Mouse (Mus musculus) liver, embryonic 12.5 days (tissue): ENCODE measurements around the gene Gnat1. TPM values are rescaled to one million over a fixed set of nuclear protein-coding genes. Genes with fewer than 3 reads are reported as not detected.

Experiments used
- ATAC-seq: fragments of 200-750 bp; cut with Nextera tagmentation; 2 replicates; pipeline ENCODE4 v1.8.0; 2017; ENCODE audit warnings: moderate number of reproducible peaks, mild to moderate bottlenecking, moderate library complexity
- H3K27ac ChIP-seq: fragments of 300-500 bp; sonication (generic); 2 replicates; pipeline ENCODE4 v1.5.1; 2016; ENCODE audit warnings: mild to moderate bottlenecking
- H3K27me3 ChIP-seq: fragments of 300-500 bp; sonication (generic); replicated peaks from 2 replicates; pipeline ENCODE4 v1.6.1; 2016; ENCODE audit warnings: mild to moderate bottlenecking, moderate library complexity
- H3K36me3 ChIP-seq: fragments of 300-500 bp; sonication (generic); 2 replicates; pipeline ENCODE4 v1.6.1; 2016; ENCODE audit warnings: mild to moderate bottlenecking, moderate library complexity
- H3K4me1 ChIP-seq: fragments of 300-500 bp; sonication (generic); 2 replicates; pipeline ENCODE4 v1.6.1; 2016
- H3K4me2 ChIP-seq: fragments of 300-500 bp; sonication (generic); 2 replicates; pipeline ENCODE4 v1.6.1; 2016; ENCODE audit warnings: mild to moderate bottlenecking, moderate library complexity
- H3K4me3 ChIP-seq: fragments of 300-500 bp; sonication (generic); 2 replicates; pipeline ENCODE4 v1.5.1; 2016; ENCODE audit warnings: mild to moderate bottlenecking, moderate library complexity
- H3K9ac ChIP-seq: fragments of 300-500 bp; sonication (generic); 2 replicates; pipeline ENCODE4 v1.6.1; 2016; ENCODE audit warnings: mild to moderate bottlenecking, moderate library complexity
- H3K9me3 ChIP-seq: fragments of 300-500 bp; sonication (generic); replicated peaks from 2 replicates; pipeline ENCODE4 v1.6.1; 2016; ENCODE audit warnings: mild to moderate bottlenecking, moderate library complexity
- WGBS: fragments of 180-500 bp; shearing (Covaris S2); methylation state at CpG from one replicate; pipeline ENCODE4 v1.1.7; 2016; ENCODE audit not compliant: insufficient replicate concordance; 5-methylcytosine and 5-hydroxymethylcytosine counted together
- polyA plus RNA-seq: library from polyadenylated mRNA; unstranded; fragments of >200 nt; fragmentation: Nextera tagmentation; extraction: Ambion mirVana; gene quantifications from 2 replicates; pipeline ENCODE4 v1.2.1, GENCODE M21; 2016

Gnat1 gene
- polyA plus RNA-seq, 1 experiment from 2014 or later: 2.4 TPM

DNA sequence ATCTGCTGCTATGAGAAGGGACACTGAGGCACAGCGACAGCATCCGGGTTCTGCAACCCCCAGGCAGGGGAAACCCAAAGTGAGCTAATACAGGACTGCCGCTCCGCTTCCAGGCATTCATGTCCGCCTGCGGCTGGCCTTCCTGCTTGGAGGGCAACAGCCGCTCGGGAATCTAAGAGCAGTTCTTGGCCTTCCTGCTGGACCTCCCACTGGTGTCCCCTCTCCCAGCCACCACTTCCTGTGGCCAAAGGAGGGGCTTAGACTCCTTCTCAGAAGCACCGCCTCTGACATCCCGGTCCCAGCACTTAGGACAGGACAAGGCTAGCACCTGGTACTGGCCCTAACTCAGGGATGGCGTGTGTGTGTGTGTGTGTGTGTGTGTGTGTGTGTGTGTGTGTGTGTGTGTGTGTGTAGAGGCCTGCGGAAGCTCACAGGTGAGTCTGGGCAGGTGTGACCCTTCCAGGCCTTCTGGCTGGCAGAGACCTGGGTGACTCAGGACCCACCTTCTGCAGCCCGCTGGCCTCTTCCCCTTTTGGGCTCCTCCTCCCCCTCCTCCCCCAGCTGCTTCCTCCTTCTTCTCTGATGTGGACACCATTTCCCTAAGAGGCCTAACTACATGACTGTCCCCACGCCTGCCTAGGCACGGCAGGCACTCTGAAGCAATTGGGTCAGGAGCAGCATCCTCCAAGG is 50.6 kb downstream of the Gnat1 start:
- Histone ChIP-seq H3K9me3 (no peaks in the 10 kb centered on the region), H3K4me1 (peaks cover 99% of the 10 kb centered on the region), H3K9ac (peak overlapping the region; percentile 18), H3K4me2 (peak overlapping the region; percentile 47), H3K27me3 (no peaks in the 10 kb centered on the region), H3K4me3 (peak overlapping the region; percentile 8; the same call in 1 of the 2 replicates), H3K36me3 (peaks cover 62% of the 10 kb centered on the region), H3K27ac (peak overlapping the region; percentile 91)
- WGBS: 49% methylated on average over 15 of the region's 15 CpGs
- ATAC-seq: no peak

DNA sequence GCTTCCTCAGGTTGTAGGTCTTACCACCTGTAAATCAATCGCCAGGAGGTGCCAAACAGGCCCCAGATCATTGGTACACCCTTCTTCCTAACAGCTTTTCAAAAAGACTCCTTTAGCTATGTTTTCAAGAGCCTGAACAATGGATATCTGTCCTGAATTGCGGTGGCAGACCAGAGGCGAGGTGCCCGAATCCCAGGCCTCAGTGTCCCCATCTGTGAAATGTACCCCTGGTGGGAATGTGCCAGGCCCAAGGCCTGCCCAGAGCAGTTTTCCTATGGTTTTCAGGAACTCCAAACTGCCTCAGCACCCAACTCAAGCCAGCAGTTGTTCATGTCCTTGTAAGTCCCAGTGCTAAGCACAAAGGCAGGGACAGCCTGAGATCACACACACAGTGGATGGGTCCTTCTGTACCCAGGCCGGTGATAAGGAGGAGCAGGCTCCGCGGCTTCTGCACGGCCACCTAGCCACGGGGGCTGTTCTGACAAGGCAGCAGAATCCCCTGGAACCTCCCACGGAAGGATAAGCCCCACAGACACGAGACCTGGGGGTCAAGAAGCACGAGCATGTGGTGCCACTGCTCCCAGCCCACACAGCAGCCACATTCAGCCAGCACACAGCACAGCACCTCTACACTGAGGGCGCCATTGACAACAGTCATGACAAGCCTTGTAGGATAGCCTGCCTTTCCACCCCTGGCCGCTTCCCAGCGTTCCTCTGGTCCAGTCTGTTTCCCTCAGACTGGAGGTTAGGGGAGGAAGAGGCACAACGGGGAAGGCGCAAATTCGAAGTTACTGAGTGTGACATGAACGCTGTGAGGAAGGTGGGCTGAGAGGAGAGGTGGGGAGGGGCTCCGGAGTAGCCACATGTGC is 51.9 kb downstream of the Gnat1 start:
- no peaks in the 10 kb centered on the region for H3K9me3 ChIP-seq
- H3K4me3 ChIP-seq: no peak overlapping the region
- H3K36me3 ChIP-seq: peaks cover 75% of the 10 kb centered on the region
- H3K27me3 ChIP-seq: no peaks in the 10 kb centered on the region
- peak overlapping the region; percentile 47 for H3K4me2 ChIP-seq
- H3K9ac ChIP-seq: peak overlapping the region; percentile 45
- peaks cover 89% of the 10 kb centered on the region for H3K4me1 ChIP-seq
- peak overlapping the region; percentile 91 for H3K27ac ChIP-seq
- ATAC-seq: no peak
- 40% methylated on average over 20 of the region's 20 CpGs for WGBS

DNA sequence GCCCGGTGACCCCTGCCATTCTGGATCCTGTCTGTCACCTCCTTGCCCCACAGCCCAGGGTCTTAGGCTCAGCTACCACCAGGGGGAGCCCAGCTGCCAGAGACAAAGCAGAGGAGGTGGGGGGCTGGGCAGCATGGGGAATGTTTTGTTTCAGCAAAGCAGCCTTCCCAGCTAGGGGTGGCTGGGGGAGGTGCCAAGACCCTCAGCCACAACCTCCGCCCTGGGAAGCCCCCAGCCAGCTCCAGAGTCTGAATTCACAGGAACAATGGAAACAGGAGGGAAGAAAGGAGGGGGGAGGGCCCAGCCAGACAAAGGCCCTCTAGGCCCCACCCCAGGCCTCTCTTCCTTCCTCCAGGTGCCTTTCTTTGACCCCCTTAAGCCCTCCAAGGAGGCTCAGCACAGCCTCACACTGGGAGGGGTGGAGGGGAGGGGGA is 52.7 kb downstream of the Gnat1 start:
- no peak overlapping the region for H3K4me3 ChIP-seq
- H3K4me1 ChIP-seq: peaks cover 81% of the 10 kb centered on the region
- peak overlapping the region; percentile 45 for H3K9ac ChIP-seq
- ATAC-seq: peak; percentile 44; the same call in 1 of the 2 replicates
- H3K27ac ChIP-seq: peak overlapping the region; percentile 91
- peak overlapping the region; percentile 47 for H3K4me2 ChIP-seq
- WGBS: 4% methylated on average over 2 of the region's 2 CpGs
- peaks cover 78% of the 10 kb centered on the region for H3K36me3 ChIP-seq
- H3K27me3 ChIP-seq: no peaks in the 10 kb centered on the region
- no peaks in the 10 kb centered on the region for H3K9me3 ChIP-seq

GRCm38 (mm10) chr9:107626158-107626843 is 53.2 kb downstream of the Gnat1 start:
- no peaks in the 10 kb centered on the region for H3K27me3 ChIP-seq
- no peaks in the 10 kb centered on the region for H3K9me3 ChIP-seq
- peak; percentile 33; the same call in 1 of the 2 replicates for ATAC-seq
- peak overlapping the region; percentile 47 for H3K4me2 ChIP-seq
- H3K27ac ChIP-seq: peak overlapping the region; percentile 91
- H3K36me3 ChIP-seq: peaks cover 73% of the 10 kb centered on the region
- H3K4me3 ChIP-seq: no peak overlapping the region
- 42% methylated on average over 15 of the region's 15 CpGs for WGBS
- H3K4me1 ChIP-seq: peaks cover 75% of the 10 kb centered on the region
- peak overlapping the region; percentile 45 for H3K9ac ChIP-seq

DNA sequence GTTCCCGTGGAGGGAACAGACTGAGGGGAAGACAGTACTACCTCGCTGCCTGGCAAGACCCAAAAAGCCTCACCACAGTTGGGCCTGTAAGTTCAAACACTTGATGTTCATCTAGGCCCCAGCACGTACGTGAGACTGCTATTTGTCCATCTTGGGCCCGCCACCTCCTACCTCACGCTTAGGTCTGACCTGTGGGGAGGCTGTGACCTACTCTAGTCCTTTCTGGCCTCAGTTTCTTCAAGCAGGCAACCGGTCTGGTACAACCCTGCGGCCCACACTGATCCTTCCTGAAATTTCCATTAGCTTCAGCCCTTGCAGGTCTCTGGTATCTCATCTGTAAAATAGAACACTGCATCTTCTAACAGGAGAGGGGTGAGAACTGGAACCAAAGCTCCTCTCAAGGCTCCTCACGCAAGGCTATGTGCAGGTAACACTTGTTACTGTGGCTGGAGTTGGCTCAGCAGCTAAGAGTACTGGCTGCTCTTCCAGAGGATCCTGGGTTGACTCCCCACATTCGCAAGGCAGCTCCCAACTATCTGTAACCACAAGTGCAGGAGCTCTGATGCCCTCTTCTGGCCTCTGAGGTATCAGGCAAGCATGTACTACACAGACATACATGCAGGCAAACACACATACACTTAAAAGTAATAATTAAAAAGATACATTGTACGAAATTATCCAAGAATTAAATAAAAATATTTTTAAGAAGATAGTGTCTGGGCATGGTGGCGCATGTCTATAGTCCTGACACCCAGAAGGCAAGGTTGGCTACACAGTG is 54.0 kb downstream of the Gnat1 start:
- Histone ChIP-seq H3K27ac (peak overlapping the region; percentile 34; the same call in 1 of the 2 replicates), H3K4me3 (no peak overlapping the region), H3K9me3 (no peaks in the 10 kb centered on the region), H3K27me3 (no peaks in the 10 kb centered on the region), H3K4me2 (peak overlapping the region; percentile 47; the same call in 1 of the 2 replicates), H3K4me1 (peaks cover 70% of the 10 kb centered on the region), H3K36me3 (peaks cover 67% of the 10 kb centered on the region), H3K9ac (no peak overlapping the region)
- no peak for ATAC-seq
- WGBS: 82% methylated on average over 12 of the region's 12 CpGs

GRCm38 (mm10) chr9:107624951-107625350 is 54.6 kb downstream of the Gnat1 start:
- H3K4me1 ChIP-seq: peaks cover 70% of the 10 kb centered on the region
- peaks cover 71% of the 10 kb centered on the region for H3K36me3 ChIP-seq
- no peaks in the 10 kb centered on the region for H3K9me3 ChIP-seq
- WGBS: 68% methylated on average over 3 of the region's 3 CpGs
- no peak overlapping the region for H3K9ac ChIP-seq
- H3K4me3 ChIP-seq: no peak overlapping the region
- peak overlapping the region; percentile 17; the same call in 1 of the 2 replicates for H3K4me2 ChIP-seq
- 0 out of 2 replicates have a peak overlapping the region, but pooled peaks have one; percentile 34 for H3K27ac ChIP-seq
- no peak for ATAC-seq
- H3K27me3 ChIP-seq: no peaks in the 10 kb centered on the region

DNA sequence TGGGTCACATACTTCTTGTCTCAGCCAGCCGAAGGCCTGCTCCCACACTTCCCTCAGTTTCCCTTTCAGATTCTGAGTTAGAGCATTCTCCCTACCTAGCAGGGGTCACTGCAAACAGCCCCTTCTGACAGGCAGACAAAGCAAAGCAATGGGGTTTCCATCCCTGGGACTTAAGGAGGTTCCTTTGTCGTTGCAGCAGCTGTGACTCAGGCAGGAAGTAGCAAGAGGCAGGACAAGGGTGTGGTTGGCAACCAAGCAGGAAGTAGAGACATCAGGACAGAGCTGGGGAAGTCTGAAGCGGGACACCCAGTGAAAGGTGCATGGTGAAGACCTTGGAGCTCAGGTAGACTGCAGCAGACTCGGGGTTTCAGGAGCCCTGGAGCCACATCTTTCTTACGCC is 55.0 kb downstream of the Gnat1 start:
- H3K4me3 ChIP-seq: no peak overlapping the region
- H3K4me2 ChIP-seq: peak overlapping the region; percentile 17; the same call in 1 of the 2 replicates
- H3K27ac ChIP-seq: peak overlapping the region; percentile 34; the same call in 1 of the 2 replicates
- ATAC-seq: no peak
- H3K9ac ChIP-seq: no peak overlapping the region
- H3K27me3 ChIP-seq: no peaks in the 10 kb centered on the region
- no peaks in the 10 kb centered on the region for H3K9me3 ChIP-seq
- H3K4me1 ChIP-seq: peaks cover 70% of the 10 kb centered on the region
- peaks cover 75% of the 10 kb centered on the region for H3K36me3 ChIP-seq
- 39% methylated on average over 5 of the region's 5 CpGs for WGBS

Other genes starting within 250 kb of the Gnat1 start
- 25.9 and 26.4 TPM in 2 replicates for gene Tmem115, start 145.8 kb downstream of the Gnat1 start, polyA plus RNA-seq
- 18.5 and 19.5 TPM in 2 replicates for gene Cyb561d2, start 137.5 kb downstream of the Gnat1 start, polyA plus RNA-seq
- 15.3 and 16.0 TPM in 2 replicates for gene Nprl2, start 137.5 kb downstream of the Gnat1 start, polyA plus RNA-seq
- gene Zmynd10, start 132.4 kb downstream of the Gnat1 start, polyA plus RNA-seq: not detected in 2 replicates
- 22.2 and 24.8 TPM in 2 replicates for gene Rassf1, start 128.2 kb downstream of the Gnat1 start, polyA plus RNA-seq
- gene Tusc2, start 116.5 kb downstream of the Gnat1 start, polyA plus RNA-seq: 48.6 and 52.7 TPM in 2 replicates
- 53.9 and 57.6 TPM in 2 replicates for gene Hyal2, start 111.8 kb downstream of the Gnat1 start, polyA plus RNA-seq
- gene Hyal1, start 102.8 kb downstream of the Gnat1 start, polyA plus RNA-seq: 3.6 and 3.9 TPM in 2 replicates
- gene Naa80, start 100.8 kb downstream of the Gnat1 start, polyA plus RNA-seq: 12.5 and 12.9 TPM in 2 replicates
- 0.99 and 1.2 TPM in 2 replicates for gene Hyal3, start 98.9 kb downstream of the Gnat1 start, polyA plus RNA-seq
- 171 TPM in 2 replicates for gene Ifrd2, start 92.1 kb downstream of the Gnat1 start, polyA plus RNA-seq
- 0.35 and 0.52 TPM in 2 replicates for gene Sema3b, start 70.5 kb downstream of the Gnat1 start, polyA plus RNA-seq
- 206 and 210 TPM in 2 replicates for gene Gnai2, start 44.3 kb downstream of the Gnat1 start, polyA plus RNA-seq
- gene Slc38a3, start 10.2 kb downstream of the Gnat1 start, polyA plus RNA-seq: 2.8 and 3.3 TPM in 2 replicates
- 3.9 and 4.2 TPM in 2 replicates for gene Sema3f, start 30.8 kb upstream of the Gnat1 start, polyA plus RNA-seq
- gene Rbm5, start 91.3 kb upstream of the Gnat1 start, polyA plus RNA-seq: 84.3 and 88.6 TPM in 2 replicates
- 45.7 and 49.2 TPM in 2 replicates for gene Rbm6, start 193.5 kb upstream of the Gnat1 start, polyA plus RNA-seq
- 5.7 and 7.4 TPM in 2 replicates for gene Mon1a, start 208.4 kb upstream of the Gnat1 start, polyA plus RNA-seq
- gene Mst1r, start 227.2 kb upstream of the Gnat1 start, polyA plus RNA-seq: 0.57 and 0.92 TPM in 2 replicates
- not detected in 2 replicates for gene Actl11, start 248.8 kb upstream of the Gnat1 start, polyA plus RNA-seq